Mouse (Mus musculus) adrenal gland, postnatal 25 days (tissue): ENCODE measurements around the gene Daam1. TPM values are rescaled to one million over a fixed set of nuclear protein-coding genes. Genes with fewer than 3 reads are reported as not detected.

ENCODE experiments used
- DNase-seq: peaks from one replicate; pipeline ENCODE4 v3.0.0; 2021; ENCODE audit warnings: mixed read lengths
- total RNA-seq: library from RNA; stranded (reverse); gene quantifications from 2 replicates; pipeline ENCODE4 v1.2.3, GENCODE M21; 2021

Daam1 gene
- total RNA-seq, 1 experiment from 2014 or later = 20.4 TPM

GRCm38 (mm10) chr12:71898666-71899520, 68.0 kb downstream of the Daam1 start:
- DNase-seq = no peak

GRCm38 (mm10) chr12:71899566-71899965, 68.7 kb downstream of the Daam1 start:
- DNase-seq = no peak

- no peak for DNase-seq
Observed at GRCm38 (mm10) chr12:71901211-71901610, 70.3 kb downstream of the Daam1 start.

DNA sequence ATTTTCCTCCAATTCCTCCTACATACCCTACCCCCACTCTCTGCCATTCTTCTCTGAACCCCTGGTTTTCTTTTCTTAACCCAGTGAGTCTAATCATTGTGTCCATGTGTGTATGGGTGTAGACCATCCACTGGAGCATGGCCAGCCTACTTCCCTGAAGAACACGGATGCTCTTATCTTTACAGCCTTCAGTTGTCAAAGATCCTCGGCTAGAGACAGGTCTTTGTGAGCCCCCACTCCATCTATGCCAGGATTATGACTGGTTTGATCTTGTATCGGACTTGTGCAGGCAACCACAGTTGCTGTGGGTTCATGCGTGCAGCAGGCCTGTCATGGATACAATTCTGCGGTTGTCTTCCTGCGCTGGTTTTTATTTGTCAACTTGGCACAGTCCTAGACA, 71.0 kb downstream of the Daam1 start:
- no peak for DNase-seq

GRCm38 (mm10) chr12:71902317-71902716, 71.4 kb downstream of the Daam1 start:
- no peak for DNase-seq

DNA sequence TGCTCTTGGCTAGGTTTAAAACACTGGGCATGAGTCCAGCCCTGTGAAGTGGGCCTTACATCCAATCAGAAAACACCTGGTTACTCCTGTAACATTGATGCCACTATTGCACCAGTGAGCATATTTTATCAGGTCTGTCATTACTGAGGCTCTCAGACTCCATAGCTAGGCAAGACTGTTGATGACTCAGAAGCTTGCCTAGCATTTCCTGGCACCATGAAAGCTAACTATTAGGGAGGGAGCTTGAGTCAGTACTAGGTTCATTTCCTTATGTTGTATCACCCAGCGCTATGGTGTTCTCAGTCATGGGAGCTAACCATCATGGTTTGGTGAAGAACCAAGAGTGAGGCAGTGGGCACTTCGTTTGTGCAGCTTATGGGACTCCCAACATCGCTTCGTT, 72.3 kb downstream of the Daam1 start:
- no peak for DNase-seq

DNA sequence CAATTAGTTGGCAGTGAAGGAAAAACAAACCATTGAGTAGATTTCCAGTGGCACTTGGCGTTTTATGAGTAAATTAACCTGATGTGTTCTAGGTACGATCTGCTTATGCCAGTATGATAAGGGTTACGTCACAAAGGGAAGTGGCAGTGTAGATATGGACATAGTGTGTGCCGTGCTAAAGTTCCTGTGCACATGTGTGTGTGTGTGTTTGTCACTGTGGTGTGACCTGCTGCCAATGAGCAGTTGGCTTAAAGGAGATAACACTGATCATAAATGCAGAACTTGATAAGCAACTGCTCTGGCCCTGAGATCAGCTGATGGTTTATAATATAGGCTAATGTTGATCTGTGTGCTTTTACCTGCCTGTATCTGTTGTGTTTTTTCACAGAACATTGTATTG, 73.4 kb downstream of the Daam1 start:
- DNase-seq = no peak

DNA sequence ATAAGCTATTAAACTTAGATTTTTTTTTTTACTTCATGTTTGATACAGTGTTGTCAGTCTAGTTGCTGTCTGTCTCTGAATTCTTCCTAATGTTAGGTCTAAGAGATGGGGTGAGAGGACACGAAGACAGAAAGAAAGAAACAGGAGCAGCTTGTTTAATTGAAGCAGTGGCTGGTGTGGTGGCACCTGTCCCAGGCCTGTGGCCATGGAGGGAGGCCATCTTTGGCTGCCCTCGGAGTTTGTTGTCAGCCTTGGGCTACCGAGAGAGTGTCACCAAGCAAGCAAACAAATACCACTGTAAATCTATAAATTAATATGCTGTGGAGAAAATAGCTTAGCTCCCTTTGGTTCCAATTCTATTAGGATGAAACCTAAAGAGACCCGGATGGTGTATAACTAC, 74.0 kb downstream of the Daam1 start:
- DNase-seq = no peak

- no peak for DNase-seq
Observed at GRCm38 (mm10) chr12:71905640-71906320, 74.9 kb downstream of the Daam1 start.

GRCm38 (mm10) chr12:71906582-71907267, 75.8 kb downstream of the Daam1 start:
- DNase-seq = no peak

- DNase-seq = no peak
Observed at GRCm38 (mm10) chr12:71908984-71909383, 78.1 kb downstream of the Daam1 start.

DNA sequence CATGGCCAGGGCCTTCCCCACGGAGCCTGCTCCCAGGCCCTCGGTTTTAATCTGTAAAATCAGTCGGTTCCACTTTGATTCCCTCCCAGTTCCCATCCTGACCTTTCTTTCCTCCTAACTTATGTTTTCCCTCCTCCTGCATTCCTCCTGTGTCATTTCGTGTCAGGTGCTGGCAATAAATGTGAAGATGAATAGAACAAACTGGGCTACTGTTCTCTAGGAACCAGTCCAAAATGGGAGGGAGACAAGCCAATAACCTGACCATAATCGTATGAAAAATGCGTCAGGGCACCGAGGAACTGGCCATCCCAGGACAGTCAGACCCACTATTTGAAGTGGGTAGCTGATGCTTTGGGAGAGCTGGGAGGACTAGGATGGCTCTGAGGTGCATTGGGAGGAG, 79.4 kb downstream of the Daam1 start:
- DNase-seq = no peak

- no peak for DNase-seq
Observed at GRCm38 (mm10) chr12:71912262-71912661, 81.4 kb downstream of the Daam1 start.

DNA sequence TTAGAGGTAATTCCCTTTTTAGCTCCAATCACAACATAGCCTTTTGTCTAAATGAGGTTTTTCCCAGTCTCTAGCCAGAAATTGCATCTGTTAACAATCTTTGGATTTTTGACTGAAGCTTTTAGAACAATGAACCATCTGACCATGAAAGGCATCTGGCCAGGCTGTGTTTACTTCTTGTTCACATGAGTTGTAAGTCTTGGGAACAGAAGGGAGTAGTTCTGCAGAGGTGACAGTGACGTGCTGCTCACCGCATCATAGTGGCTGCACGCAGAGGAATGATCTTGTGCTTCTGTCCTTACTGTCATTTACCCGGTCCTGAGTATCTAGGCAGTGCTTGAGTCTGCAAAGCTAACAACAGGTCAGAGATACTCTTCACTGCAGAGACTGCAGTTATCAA, 88.3 kb downstream of the Daam1 start:
- no peak for DNase-seq

- DNase-seq = no peak
Observed at GRCm38 (mm10) chr12:71919962-71920361, 89.1 kb downstream of the Daam1 start.

GRCm38 (mm10) chr12:71922827-71923381, 92.0 kb downstream of the Daam1 start:
- no peak for DNase-seq

GRCm38 (mm10) chr12:71924978-71925529, 94.2 kb downstream of the Daam1 start:
- no peak for DNase-seq

- no peak for DNase-seq
Observed at GRCm38 (mm10) chr12:71925990-71926700, 95.3 kb downstream of the Daam1 start.

GRCm38 (mm10) chr12:71928092-71928491, 97.2 kb downstream of the Daam1 start:
- DNase-seq = no peak

DNA sequence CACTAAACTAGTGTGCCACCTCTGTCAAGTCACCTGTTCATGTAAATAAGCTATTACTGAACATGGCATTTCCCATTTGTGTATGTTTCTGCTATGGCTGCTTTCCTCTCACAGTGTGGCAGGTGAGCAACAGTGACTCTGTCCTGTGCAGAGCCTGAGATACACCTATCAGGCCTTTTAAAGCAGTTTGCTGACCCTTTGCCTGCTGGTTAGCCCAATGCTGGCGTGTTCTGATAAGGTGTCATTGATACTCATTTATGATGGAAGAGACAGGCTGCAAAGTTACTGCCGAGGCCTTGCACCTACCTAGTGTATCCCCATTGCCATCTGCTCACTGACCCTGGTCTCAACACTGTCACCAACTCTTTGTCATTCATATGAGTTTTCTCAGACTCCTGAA, 99.0 kb downstream of the Daam1 start:
- no peak for DNase-seq

DNA sequence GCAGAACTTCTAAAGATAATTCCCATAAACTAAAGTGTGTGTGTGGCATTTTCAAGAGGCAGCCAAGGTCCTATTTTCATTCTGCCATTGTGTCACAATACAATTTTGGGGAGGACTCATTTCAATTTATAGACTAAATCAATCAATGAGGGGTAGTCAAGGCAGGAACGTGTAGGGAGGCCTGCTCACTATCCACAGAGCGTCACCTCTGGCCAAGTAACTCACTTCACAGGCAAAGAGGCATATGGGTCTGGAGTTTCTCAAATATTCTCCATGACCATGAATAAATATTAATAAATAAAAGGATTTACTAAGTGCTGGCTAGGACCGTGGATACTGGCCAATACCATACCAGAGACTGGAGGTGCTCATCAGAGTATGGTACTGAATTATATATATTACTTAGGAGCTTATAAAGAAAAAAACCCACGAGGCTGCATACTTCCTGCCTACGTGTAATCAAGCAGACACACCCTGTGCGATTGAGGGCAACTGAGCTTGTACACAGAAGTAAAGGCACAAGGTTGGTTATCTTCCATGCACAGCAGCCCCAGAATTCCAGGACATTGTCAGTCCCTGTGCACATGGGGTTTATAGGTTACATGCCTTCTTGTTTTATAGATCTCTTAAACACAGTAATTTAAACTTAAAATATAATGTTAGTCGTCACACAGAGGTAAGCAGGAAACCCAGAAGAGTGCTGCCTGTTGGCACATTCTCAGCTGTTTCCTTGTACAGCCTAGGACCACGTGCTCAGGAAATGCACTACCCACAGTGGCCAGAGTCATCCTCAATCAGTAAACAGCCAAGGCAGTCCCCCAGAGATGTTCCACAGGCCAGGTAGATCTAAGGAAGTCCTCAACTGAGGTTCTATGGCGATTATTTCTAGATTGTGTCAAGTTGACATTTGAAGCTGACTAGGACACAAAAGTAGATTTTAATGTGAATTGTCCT, 101.8 kb downstream of the Daam1 start:
- no peak for DNase-seq
